ENCODE assay signal across 8 mouse cellular contexts in the genomic region with DNA sequence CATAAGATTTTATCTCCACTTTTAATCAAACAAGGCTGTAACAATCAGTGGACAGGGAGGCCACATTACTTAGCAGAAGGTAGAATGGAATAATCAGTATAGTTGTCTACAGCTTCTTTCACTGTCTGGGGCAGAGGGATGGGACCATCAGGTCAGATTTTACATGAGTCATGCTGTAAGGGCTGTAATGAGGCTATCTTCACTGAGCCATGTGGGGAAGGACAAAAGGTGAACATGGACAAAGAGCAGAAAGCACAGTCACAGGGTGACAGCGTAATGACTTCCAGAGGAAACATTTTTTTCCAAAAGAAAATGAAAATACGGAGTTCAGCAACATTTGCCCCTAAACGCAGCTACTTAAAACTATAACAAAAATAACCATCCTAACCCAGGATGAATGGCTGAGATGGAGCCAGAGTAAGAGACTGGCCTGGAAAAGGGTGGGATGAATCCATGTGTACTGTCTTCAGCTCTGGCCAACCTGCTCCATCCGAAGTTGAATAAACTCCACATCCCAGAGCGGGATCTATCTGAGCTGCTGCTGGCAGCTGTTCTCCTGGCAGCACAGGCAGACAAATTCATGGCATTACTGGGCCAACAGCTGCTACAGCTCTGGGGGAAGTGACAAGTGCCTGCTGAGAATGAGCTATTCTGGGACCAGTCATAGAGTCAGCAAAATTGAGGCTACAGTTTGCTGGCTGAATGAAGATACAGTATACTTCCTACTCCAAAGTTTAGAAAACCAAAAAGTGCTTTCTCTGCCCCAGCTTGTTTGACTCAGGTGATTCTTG.
DNase-seq lines count a peak whose midpoint lies in the region; ATAC-seq and TF ChIP-seq lines count a peak whose summit lies in the region.

No protein-coding gene starts in this region.

- H3K4me3 ChIP-seq in CH12.LX (replicated peaks in 1 of 3; ENCODE audit: low read depth in 2 of 3, low read length in 2 of 3, poor library complexity in 1 of 3) (no peak overlapping the region), myocyte (no peak overlapping the region)
- no peak overlapping the region for H3K4me3 ChIP-seq in hindbrain, embryonic 13.5 days

- dilution Hi-C loops in CH12.LX (cut with MboI; ENCODE audit: extremely low pct_ligation_motif_present, extremely low pct_unique_long_range_greater_than_20kb, low sequenced_read_pairs), result no loop called here

- H3ac ChIP-seq in myocyte (ENCODE audit: control insufficient read depth, insufficient read length), result no peak overlapping the region

- H3K79me2 ChIP-seq in CH12.LX (replicated peaks; ENCODE audit: control insufficient read depth, extremely low read depth, insufficient read depth, poor library complexity, severe bottlenecking) (peaks cover 6% of the 10 kb centered on the region; the same call in 1 of the 2 replicates), myocyte (ENCODE audit: control insufficient read depth, insufficient read depth) (peaks cover 32% of the 10 kb centered on the region)

- H3K4me2 ChIP-seq in CH12.LX (ENCODE audit: insufficient read depth, low read depth, poor library complexity, severe bottlenecking) (no peak overlapping the region), myocyte (ENCODE audit: low read depth) (peak overlapping the region; percentile 46)
- H3K4me2 ChIP-seq in hindbrain, embryonic 13.5 days, result no peak overlapping the region

- TF ChIP-seq EP300 in CH12.LX (IDR thresholded peaks at IDR 0.05; ENCODE audit: low read length), result no peak

- H3K27ac ChIP-seq in CH12.LX (ENCODE audit: insufficient read depth, low read depth), result no peak overlapping the region
- H3K27ac ChIP-seq in hindbrain, embryonic 13.5 days, result peak overlapping the region; percentile 44

- H3K9me3 ChIP-seq in CH12.LX (replicated peaks; ENCODE audit: low read length), result no peaks in the 10 kb centered on the region
- H3K9me3 ChIP-seq in hindbrain, embryonic 13.5 days, result no peaks in the 10 kb centered on the region

- H3K36me3 ChIP-seq in CH12.LX (replicated peaks in 1 of 2; ENCODE audit: control insufficient read depth in 1 of 2, insufficient read depth in 1 of 2, low read length in 1 of 2) (peaks cover 4 to 23% of the 10 kb centered on the region in 2 experiments), myocyte (ENCODE audit: control insufficient read depth, insufficient read depth) (no peaks in the 10 kb centered on the region)
- H3K36me3 ChIP-seq in hindbrain, embryonic 13.5 days, result no peaks in the 10 kb centered on the region

- H3K27me3 ChIP-seq in CH12.LX (replicated peaks), result no peaks in the 10 kb centered on the region
- no peaks in the 10 kb centered on the region for H3K27me3 ChIP-seq in hindbrain, embryonic 13.5 days
- no peaks in the 10 kb centered on the region for H3K27me3 ChIP-seq in myocyte (ENCODE audit: control insufficient read depth, insufficient read depth, insufficient read length)

- no peak for TF ChIP-seq RAD21 in CH12.LX (IDR thresholded peaks at IDR 0.05; ENCODE audit: low read depth, low read length)

- peak; percentile 43 for DNase-seq in cerebellum, adult 9-10 months
- no peak for DNase-seq in cerebellum, adult 11-12 months
- DNase-seq in CH12.LX (ENCODE audit: extremely low read depth), result peak; percentile 9
- peak; percentile 80 for DNase-seq in gastrocnemius, adult 18-20 months (ENCODE audit: low spot score)
- DNase-seq in left cerebral cortex, adult 18-20 months (ENCODE audit: low spot score in 2 of 2), result peak; percentile 34 to 70
- DNase-seq in yolk sac, embryonic 10.5 days (ENCODE audit: low spot score), result no peak

- peaks cover 5 to 54% of the 10 kb centered on the region in 2 experiments; a peak in 3 of 4 replicates for H3K4me1 ChIP-seq in CH12.LX (ENCODE audit: control insufficient read depth in 1 of 2, insufficient read depth in 2 of 2)
- H3K4me1 ChIP-seq in hindbrain, embryonic 13.5 days (replicated peaks), result peaks cover 38% of the 10 kb centered on the region

- ATAC-seq in hindbrain, embryonic 13.5 days (ENCODE audit: low FRiP score), result 0 out of 2 replicates have a peak, but pooled peaks have one; percentile 36

- H3K9ac ChIP-seq in CH12.LX (ENCODE audit: insufficient read depth, low read depth), result no peak overlapping the region
- H3K9ac ChIP-seq in hindbrain, embryonic 13.5 days, result no peak overlapping the region

- in situ Hi-C loops in CH12.LX (cut with MboI; ENCODE audit: low pct_ligation_motif_present, low pct_unique_long_range_greater_than_20kb, low sequenced_read_pairs), result no loop called here

- TF ChIP-seq POLR2A in CH12.LX (IDR thresholded peaks at IDR 0.05; ENCODE audit: low read depth, low read length) (no peak), myocyte (IDR thresholded peaks at IDR 0.05; ENCODE audit: insufficient read length, low read depth) (no peak)

- WGBS in hindbrain, embryonic 13.5 days, result 62% methylated on average over 5 of the region's 5 CpGs

- TF ChIP-seq CTCF in CH12.LX (conservative IDR thresholded peaks at IDR 0.05 in 1 of 2, IDR thresholded peaks at IDR 0.05 in 1 of 2; ENCODE audit: low read depth in 2 of 2, low read length in 2 of 2), result no peak

TF ChIP-seq in CH12.LX, 34 proteins besides CTCF, POLR2A, EP300 and RAD21:
- TF ChIP-seq ETS1 (conservative IDR thresholded peaks at IDR 0.05; ENCODE audit: low read depth, low read length) (peak; percentile 26; the same call in 1 of the 2 replicates), JUN (IDR thresholded peaks at IDR 0.05; ENCODE audit: insufficient read depth, low read depth, low read length) (no peak), MAFK (IDR thresholded peaks at IDR 0.05; ENCODE audit: insufficient replicate concordance, low read length) (peak; percentile 48; the same call in 1 of the 2 replicates)
TF ChIP-seq in CH12.LX: peak in this region for 2.

TF ChIP-seq in myocyte, 11 proteins besides CTCF, POLR2A, EP300 and RAD21:
- TF ChIP-seq TCF12 (IDR thresholded peaks at IDR 0.05; ENCODE audit: insufficient read depth, poor library complexity, severe bottlenecking) (peak; percentile 97), MAX (IDR thresholded peaks at IDR 0.05; ENCODE audit: low read depth) (no peak), TCF3 (IDR thresholded peaks at IDR 0.05; ENCODE audit: insufficient read length, low read depth) (peak; percentile 94), USF1 (IDR thresholded peaks at IDR 0.05; ENCODE audit: low read depth) (no peak), MYOG (IDR thresholded peaks at IDR 0.05; ENCODE audit: control insufficient read depth in 1 of 3, insufficient read depth in 1 of 3, insufficient read length in 2 of 3, low read depth in 2 of 3) (peak; percentile 95 to 100 (median 100)), E2F4 (IDR thresholded peaks at IDR 0.05; ENCODE audit: insufficient read depth) (no peak), CEBPB (IDR thresholded peaks at IDR 0.05; ENCODE audit: insufficient read depth, poor library complexity, severe bottlenecking) (no peak), MYOD1 (IDR thresholded peaks at IDR 0.05; ENCODE audit: control insufficient read depth in 1 of 3, insufficient read length in 2 of 3, low read depth in 2 of 3) (peak; percentile 98 to 100 (median 99)), SRF (IDR thresholded peaks at IDR 0.05; ENCODE audit: control insufficient read depth, insufficient read length, low read depth) (no peak)

Comparison
In these comparisons a context has a peak if more than half of its experiments do, and no peak if none do; other contexts are left out.
1. DNase-seq: peak in cerebellum, adult 9-10 months (single experiment), CH12.LX (single experiment), gastrocnemius, adult 18-20 months (single experiment) and left cerebral cortex, adult 18-20 months (2 of 2); none in cerebellum, adult 11-12 months (single experiment) and yolk sac, embryonic 10.5 days (single experiment).